Mouse (Mus musculus) forelimb bud, embryonic 11.5 days (tissue): ENCODE measurements around the gene Pvalb.

Experiments
- DNase-seq: peaks from one replicate; pipeline ENCODE4 v3.0.0-alpha.2; 2012; ENCODE audit warnings: low read depth, low spot score

Gene Pvalb

DNA sequence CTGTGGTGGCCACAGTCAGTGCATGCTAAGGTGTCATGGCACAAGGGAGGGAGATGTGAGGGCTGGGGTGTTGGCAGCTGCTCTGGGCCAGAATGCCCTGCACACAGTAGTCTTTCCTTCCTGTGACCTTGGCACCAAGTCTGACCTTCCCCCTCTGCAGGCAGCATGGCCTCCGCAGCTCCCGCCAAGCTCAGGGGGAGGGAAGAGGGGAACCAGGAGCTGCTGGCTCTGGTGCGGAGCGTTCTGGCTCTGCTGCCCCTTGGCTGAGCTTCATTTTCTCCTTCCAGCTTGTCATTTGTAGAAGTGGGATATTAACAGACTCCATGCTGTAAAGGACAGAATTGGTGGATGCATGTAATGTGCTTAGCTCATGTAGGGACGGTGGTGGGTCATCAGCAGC is 47.9 kb downstream of the Pvalb start:
- DNase-seq, result no peak

DNA sequence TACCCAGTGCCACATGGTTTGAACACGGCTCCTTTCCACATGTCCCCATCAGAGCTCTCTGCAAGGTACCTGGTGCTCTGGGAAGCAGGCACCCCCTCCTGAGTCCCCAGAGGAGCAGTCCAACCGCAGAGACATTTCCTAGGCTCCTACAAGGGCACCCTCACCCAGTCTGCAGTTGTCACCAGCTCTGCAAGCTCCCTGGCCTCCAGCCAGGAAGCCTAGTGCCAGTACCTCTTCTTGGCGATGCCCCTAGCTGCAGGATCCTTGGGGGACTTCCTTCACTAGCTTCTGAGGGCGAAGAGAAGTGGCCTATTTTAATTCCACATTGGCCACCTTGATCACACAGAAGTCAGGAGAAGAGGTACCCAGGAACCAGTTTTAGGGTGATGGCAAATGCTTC is 48.4 kb downstream of the Pvalb start:
- no peak for DNase-seq

DNA sequence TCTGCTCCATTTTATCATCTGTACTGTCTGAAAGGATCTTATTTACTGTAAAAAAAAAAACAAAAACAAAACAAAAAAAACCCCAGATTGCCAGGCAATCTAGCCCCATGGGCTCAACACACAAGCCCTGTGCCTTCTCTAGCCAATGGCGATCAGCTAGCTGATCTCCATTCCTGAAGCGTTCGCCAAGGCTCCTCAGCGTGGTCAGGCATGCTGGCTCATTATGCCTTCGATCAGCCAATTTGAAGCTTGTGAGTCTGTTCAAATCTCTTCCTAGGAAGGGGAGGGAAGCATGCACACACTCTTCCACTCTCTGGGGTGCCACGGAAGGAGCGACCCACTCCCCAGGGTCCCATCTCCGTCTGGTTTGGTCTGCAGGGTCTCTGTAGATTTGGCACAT is 48.9 kb downstream of the Pvalb start:
- no peak for DNase-seq

DNA sequence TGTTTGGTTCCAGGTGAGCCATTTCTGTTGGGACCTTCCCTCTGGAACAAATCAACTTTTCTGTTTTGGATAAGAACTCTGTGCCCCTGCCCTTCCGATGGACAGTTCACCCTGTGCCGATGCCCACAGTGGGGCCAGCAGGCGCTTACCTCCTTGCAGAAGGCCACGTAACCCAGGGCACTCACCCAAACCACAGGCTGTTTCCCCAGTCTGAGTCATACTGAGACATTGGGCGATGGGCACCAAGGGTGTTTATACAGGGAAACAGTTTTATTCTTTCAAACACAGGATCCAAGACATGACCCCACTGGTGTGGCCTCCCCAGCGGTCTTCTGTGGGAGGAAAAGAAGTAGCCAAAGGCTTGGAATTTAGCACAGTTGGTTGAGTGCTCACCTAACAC is 50.8 kb downstream of the Pvalb start:
- DNase-seq, result no peak

DNA sequence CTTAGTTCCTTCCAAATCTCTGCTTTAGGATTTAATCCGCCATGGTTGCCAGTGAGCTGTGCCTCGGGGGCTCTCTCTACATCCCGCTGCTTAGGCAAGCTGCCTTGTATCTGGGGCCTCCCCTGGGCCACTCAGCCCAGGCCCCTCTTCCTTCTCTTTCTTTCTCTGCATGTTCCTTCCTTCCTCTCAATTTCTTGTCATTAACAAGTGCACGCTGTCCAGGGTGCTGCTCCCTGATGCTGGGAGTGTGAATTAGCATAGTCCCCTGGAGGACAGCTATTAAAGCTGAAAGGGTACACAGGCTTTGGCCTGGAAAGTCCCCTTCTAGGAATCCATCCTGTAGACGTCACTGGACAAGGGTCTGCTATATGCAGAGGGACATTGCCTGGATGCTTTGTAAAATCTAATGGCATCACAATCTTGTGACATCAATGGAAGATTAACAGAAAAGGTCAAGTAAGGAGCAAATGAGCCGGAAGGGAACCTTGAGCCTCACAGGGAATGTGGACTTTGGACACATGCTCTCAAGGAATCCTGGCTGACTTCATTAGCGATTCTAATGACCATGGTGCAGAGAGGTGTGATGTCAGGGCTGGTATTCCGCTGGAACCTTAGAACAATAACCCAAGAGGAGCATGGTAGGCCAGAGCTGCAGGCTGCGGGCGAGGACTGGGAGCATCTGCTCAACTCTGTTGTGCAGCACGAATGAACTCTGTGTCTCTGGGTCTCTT is 53.0 kb downstream of the Pvalb start:
- DNase-seq, result peak; percentile 23

DNA sequence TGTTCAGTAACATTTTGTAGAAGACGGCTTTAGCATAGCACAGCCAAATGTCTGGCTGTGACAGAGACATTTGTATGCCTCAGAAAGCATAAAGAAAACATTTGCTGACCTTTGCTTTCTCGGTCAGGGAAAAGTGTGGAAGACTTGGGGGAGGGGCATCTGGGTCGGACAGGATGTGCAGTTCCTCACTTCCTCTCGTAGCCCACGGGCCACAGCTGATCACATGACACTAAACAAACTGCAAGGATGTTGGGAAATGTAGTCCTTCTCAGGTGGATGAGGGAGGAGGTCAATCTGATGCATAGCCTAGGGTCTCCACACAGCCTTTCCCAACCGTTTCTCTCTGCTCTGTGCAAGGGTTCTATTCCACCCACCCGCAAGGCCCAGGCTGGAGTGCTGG is 57.6 kb downstream of the Pvalb start:
- no peak for DNase-seq
